Mouse (Mus musculus) right cerebral cortex, postnatal 25 days (tissue): Measurements from ENCODE around the gene Smim10l2a.

Experiments
- DNase-seq: peaks from one replicate; pipeline ENCODE4 v3.0.0; 2022

Smim10l2a gene

GRCm38 (mm10) chrX:56374431-56375128 lies at the start of gene Smim10l2a:
TSS of gene Smim10l2a (plus strand) at chrX:56374586.
- DNase-seq = peak; percentile 48

GRCm38 (mm10) chrX:56332046-56332445 lies 42.3 kb upstream of the Smim10l2a start:
- no peak for DNase-seq

- no peak for DNase-seq
These were observed 34.1 kb upstream of the Smim10l2a start for GRCm38 (mm10) chrX:56340305-56340704.

- no peak for DNase-seq
These were observed 31.5 kb upstream of the Smim10l2a start for GRCm38 (mm10) chrX:56342921-56343320.

- peak; percentile 78 for DNase-seq
These were observed 28.0 kb upstream of the Smim10l2a start, which contains the start of gene Zfp449 for GRCm38 (mm10) chrX:56346176-56346931. TSS of gene Zfp449 (plus strand) at chrX:56346400.

- peak; percentile 6 for DNase-seq
These were observed 27.5 kb upstream of the Smim10l2a start for GRCm38 (mm10) chrX:56346932-56347253.

- DNase-seq = no peak
These were observed 6.5 kb downstream of the Smim10l2a start for GRCm38 (mm10) chrX:56380852-56381251.

- no peak for DNase-seq
These were observed 9.8 kb downstream of the Smim10l2a start for GRCm38 (mm10) chrX:56384142-56384541.

- DNase-seq = no peak
These were observed 30.3 kb downstream of the Smim10l2a start for GRCm38 (mm10) chrX:56404646-56405045.

GRCm38 (mm10) chrX:56405482-56405881 lies 31.1 kb downstream of the Smim10l2a start:
- no peak for DNase-seq

GRCm38 (mm10) chrX:56406128-56406527 lies 31.7 kb downstream of the Smim10l2a start:
- no peak for DNase-seq

- no peak for DNase-seq
These were observed 41.9 kb downstream of the Smim10l2a start for GRCm38 (mm10) chrX:56416277-56416676.

- DNase-seq = no peak
These were observed 43.2 kb downstream of the Smim10l2a start for GRCm38 (mm10) chrX:56417541-56417940.
